Mouse (Mus musculus) thymus, adult 2 months (tissue): ENCODE data around the gene Steap1. TPM values are rescaled to one million over a fixed set of nuclear protein-coding genes. Genes with fewer than 3 reads are reported as not detected.

Source experiments
- DNase-seq: peaks from one replicate; pipeline ENCODE4 v3.0.0; 2021
- H3K27ac ChIP-seq: fragments of 200-500 bp; 2 replicates; pipeline ENCODE4 v1.5.1; 2012; ENCODE audit warnings: low read length, control low read depth; ENCODE audit not compliant: control insufficient read depth, insufficient read depth
- H3K27me3 ChIP-seq: fragments of 200-500 bp; 2 replicates; pipeline ENCODE4 v1.6.1; 2012; ENCODE audit warnings: mild to moderate bottlenecking, low read length, moderate library complexity, mixed read lengths; ENCODE audit not compliant: control insufficient read depth, insufficient read depth
- H3K36me3 ChIP-seq: fragments of 200-500 bp; 2 replicates; pipeline ENCODE4 v1.6.1; 2012; ENCODE audit warnings: mild to moderate bottlenecking, low read length, moderate library complexity; ENCODE audit not compliant: control insufficient read depth, insufficient read depth
- H3K4me1 ChIP-seq: fragments of 200-500 bp; replicated peaks from 2 replicates; pipeline ENCODE4 v1.6.1; 2012; ENCODE audit warnings: low read length; ENCODE audit not compliant: control insufficient read depth, insufficient read depth
- H3K4me3 ChIP-seq: fragments of 200-500 bp; 2 replicates; pipeline ENCODE4 v1.5.1; 2012; ENCODE audit warnings: mild to moderate bottlenecking, low read length, control low read depth, moderate library complexity; ENCODE audit not compliant: control insufficient read depth, insufficient read depth
- CTCF ChIP-seq: fragments of 200-500 bp; IDR thresholded peaks from 2 replicates; pipeline ENCODE4 v1.5.1; 2012; ENCODE audit warnings: mild to moderate bottlenecking, control low read depth, low read length, moderate library complexity, borderline replicate concordance; ENCODE audit not compliant: control insufficient read depth, poor library complexity, insufficient read depth; ENCODE audit errors: extremely low read depth
- POLR2A ChIP-seq: fragments of 200-500 bp; IDR thresholded peaks from 2 replicates; pipeline ENCODE4 v1.6.1; 2012; ENCODE audit warnings: mild to moderate bottlenecking, low read length, control low read depth, moderate library complexity; ENCODE audit not compliant: control insufficient read depth, poor library complexity, insufficient read depth; ENCODE audit errors: extremely low read depth
- WGBS: fragments of 180-500 bp; shearing (Covaris S2); methylation state at CpG from one replicate; pipeline ENCODE4 v1.1.7; 2018; 5-methylcytosine and 5-hydroxymethylcytosine counted together
- polyA plus RNA-seq: library from polyadenylated mRNA; depleted of rRNA; stranded (reverse); fragments of >200 nt; gene quantifications from 2 replicates; pipeline ENCODE4 v1.2.3, GENCODE M21; 2012; rRNA removed

Steap1 gene
- polyA plus RNA-seq, 1 experiment = not detected

- 82% methylated on average over 8 of the region's 8 CpGs for WGBS
- Histone ChIP-seq H3K27me3 (no peaks in the 10 kb centered on the region; the same call in 1 of the 2 replicates), H3K4me3 (no peak overlapping the region), H3K36me3 (no peaks in the 10 kb centered on the region), H3K27ac (no peak overlapping the region), H3K4me1 (no peaks in the 10 kb centered on the region)
- no peak for TF ChIP-seq CTCF
- TF ChIP-seq POLR2A = no peak
- DNase-seq = no peak
Observed at GRCm38 (mm10) chr5:5688945-5689540, 60.1 kb downstream of the Steap1 start.

- no peaks in the 10 kb centered on the region for H3K36me3 ChIP-seq
- no peak for TF ChIP-seq POLR2A
- TF ChIP-seq CTCF = no peak
- no peak overlapping the region for H3K4me3 ChIP-seq
- H3K27ac ChIP-seq = no peak overlapping the region
- 86% methylated on average over 6 of the region's 6 CpGs for WGBS
- no peaks in the 10 kb centered on the region for H3K4me1 ChIP-seq
- no peak for DNase-seq
- no peaks in the 10 kb centered on the region for H3K27me3 ChIP-seq
Observed at GRCm38 (mm10) chr5:5688228-5688627, 60.9 kb downstream of the Steap1 start.

- Histone ChIP-seq H3K4me1 (no peaks in the 10 kb centered on the region), H3K4me3 (no peak overlapping the region), H3K27me3 (no peaks in the 10 kb centered on the region), H3K27ac (no peak overlapping the region), H3K36me3 (no peaks in the 10 kb centered on the region)
- WGBS = 71% methylated on average over 1 of the region's 1 CpGs
- TF ChIP-seq CTCF (no peak), POLR2A (no peak)
- DNase-seq = no peak
Observed at GRCm38 (mm10) chr5:5686973-5687372, 62.2 kb downstream of the Steap1 start.

Other genes with a start within 250 kb of the Steap1 start
- 3.4 and 5.2 TPM in 2 replicates for gene Cldn12, start 234.4 kb downstream of the Steap1 start, polyA plus RNA-seq
- gene Gtpbp10, start 189.8 kb downstream of the Steap1 start, polyA plus RNA-seq = 1.9 and 2.5 TPM in 2 replicates
- 0.39 TPM in 1 of 2 replicates, not detected in the other for gene Gm8773, start 175.5 kb downstream of the Steap1 start, polyA plus RNA-seq
- 0.34 and 0.41 TPM in 2 replicates for gene Cfap69, start 85.1 kb downstream of the Steap1 start, polyA plus RNA-seq
- gene Steap2, start 54.7 kb downstream of the Steap1 start, polyA plus RNA-seq = 0.23 and 0.42 TPM in 2 replicates